Mouse (Mus musculus): ENCODE measurements around the gene Gm28038. TPM values are rescaled to one million over a fixed set of nuclear protein-coding genes. Genes with fewer than 3 reads are reported as not detected.
A peak's percentile ranks its signal among the peaks of the same experiment; 100 is the strongest.

The Gm28038 gene
- polyA plus RNA-seq, 1 experiment from 2014 or later, result not detected

DNA sequence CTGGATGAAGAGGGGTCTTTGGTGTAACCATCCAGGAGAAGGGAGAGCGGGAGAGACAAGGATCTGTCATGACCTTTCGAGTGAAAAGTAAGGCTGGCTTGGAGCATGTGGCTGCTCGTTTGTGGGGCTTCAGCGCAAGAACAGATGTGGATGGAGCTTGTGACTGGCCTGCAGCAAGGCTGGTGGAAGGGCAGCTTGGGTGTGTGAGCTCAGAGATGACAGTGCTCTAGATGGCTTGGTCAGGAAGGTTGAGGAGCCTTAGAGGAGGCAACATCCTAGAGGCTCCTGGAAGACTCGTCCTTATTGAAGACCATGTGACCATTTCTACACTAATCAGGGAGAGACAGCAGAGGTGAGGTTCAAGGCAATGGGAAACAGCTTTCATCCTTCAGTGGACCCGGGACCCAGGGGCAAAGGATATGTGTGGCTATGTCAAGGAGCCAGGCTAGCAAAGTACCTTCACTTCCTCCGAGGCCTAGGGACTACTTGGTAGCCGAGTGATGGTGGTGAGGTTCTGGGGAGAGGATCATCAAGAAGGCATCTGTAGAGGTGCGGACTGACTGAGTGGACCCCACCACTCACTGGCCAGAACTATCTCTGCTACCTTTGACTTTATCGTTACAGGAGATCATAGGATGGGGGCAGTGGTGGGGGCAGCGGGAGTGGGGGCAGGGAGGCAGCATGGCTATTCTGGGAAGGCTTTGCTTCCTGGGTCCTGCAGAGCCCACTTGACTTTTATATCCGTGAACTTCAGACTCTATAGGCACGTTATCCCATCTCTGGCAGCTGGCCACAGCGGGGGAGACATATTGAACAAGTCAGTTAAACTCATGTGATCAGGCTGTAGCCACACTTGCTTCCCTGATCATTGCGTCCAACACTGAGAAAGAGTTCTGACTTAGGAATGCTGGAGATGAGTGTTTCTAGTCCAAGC is 21.4 kb upstream of the Gm28038 start:
- Histone ChIP-seq H3K4me2 (no peak overlapping the region), H3K9ac (no peak overlapping the region), H3K4me3 (no peak overlapping the region), H3K27me3 (no peaks in the 10 kb centered on the region), H3K9me3 (no peaks in the 10 kb centered on the region), H3K36me3 (peaks cover 96% of the 10 kb centered on the region), H3K27ac (no peak overlapping the region), H3K4me1 (replicated peaks) (peaks cover 47% of the 10 kb centered on the region)
- ATAC-seq (ENCODE audit: low FRiP score), result no peak
- WGBS, result 91% methylated on average over 15 of the region's 15 CpGs

DNA sequence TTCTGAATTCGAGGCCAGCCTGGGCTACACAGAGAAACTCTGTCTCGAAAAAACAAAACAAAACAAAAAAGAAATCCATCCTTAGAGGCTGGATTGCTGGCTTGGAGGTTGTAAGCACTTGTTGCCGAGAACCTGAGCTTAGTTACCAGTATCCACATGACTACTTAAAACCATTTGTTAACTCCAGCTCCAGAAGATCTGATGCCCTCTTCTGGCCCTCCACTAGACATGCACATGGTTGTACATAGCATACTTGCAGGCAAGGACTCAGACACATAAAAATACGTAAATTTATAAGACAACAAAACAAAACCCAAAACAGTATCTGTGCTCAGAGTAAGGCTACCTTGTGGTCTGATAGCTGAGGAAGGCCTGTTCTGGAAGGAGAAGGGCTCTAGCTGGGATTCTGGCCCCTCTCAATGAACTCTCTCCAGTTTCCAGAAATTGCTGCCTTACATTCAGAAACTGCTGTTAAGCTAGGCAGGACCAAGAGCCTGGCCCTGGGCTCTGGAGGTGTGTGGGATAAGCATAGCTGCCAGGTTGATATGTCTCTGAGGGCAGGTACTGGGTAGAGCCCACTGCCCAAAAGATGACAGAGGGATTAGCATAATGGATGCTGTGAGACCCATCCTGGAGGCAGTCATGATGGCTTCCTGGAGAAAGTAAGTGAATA is 19.6 kb upstream of the Gm28038 start:
- H3K4me2 ChIP-seq, result no peak overlapping the region
- H3K27ac ChIP-seq, result peak overlapping the region; percentile 55; the same call in 1 of the 2 replicates
- no peak overlapping the region for H3K9ac ChIP-seq
- H3K4me3 ChIP-seq, result no peak overlapping the region
- ATAC-seq (ENCODE audit: low FRiP score), result no peak
- peaks cover 65% of the 10 kb centered on the region for H3K4me1 ChIP-seq (replicated peaks)
- no peaks in the 10 kb centered on the region for H3K27me3 ChIP-seq
- WGBS, result 88% methylated on average over 4 of the region's 4 CpGs
- H3K36me3 ChIP-seq, result peaks cover 90% of the 10 kb centered on the region
- H3K9me3 ChIP-seq, result no peaks in the 10 kb centered on the region

DNA sequence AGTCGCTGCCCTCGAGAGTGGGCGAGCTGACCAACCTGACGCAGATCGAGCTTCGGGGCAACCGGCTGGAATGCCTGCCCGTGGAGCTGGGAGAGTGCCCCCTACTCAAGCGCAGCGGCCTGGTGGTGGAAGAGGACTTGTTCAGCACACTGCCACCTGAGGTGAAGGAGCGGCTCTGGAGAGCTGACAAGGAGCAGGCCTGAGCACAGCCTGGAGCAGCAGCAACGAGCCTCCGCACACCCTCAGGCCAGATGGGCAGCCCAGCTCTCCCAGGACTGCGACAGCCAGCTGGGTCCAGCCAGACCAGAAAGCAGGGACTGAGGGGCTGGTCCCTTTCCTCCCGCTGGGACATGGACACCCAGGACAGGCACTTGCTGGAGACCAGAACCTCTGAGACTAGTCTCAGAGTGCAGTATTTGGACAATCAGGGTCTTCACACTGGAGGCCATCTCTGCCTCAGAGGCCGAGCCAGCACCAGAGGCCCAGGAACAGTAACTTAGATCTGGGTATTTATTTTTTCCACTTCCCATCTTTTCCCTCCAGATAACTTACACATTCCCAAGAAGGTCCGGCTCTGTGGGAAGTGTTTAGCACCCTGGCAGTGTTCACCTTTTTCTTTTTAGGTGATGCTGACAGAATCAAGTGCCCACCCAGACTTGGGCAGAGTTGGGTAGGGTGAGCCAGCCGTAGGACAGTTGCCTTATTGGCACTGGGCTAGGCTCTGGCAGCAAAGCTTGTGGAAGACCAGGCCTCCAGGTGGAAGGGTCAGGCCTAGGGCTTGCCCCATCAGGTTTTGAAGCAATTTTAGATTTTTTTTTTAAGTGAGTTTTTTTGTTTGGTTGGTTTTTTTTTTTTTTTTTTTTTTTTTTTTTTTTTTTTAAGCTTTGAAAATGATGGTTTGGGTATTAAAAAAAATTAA is 18.7 kb upstream of the Gm28038 start:
- no peak for ATAC-seq (ENCODE audit: low FRiP score)
- H3K4me3 ChIP-seq, result no peak overlapping the region
- peaks cover 86% of the 10 kb centered on the region for H3K36me3 ChIP-seq
- H3K9ac ChIP-seq, result peak overlapping the region; percentile 11; the same call in 1 of the 2 replicates
- H3K4me2 ChIP-seq, result no peak overlapping the region
- H3K4me1 ChIP-seq (replicated peaks), result peaks cover 75% of the 10 kb centered on the region
- H3K9me3 ChIP-seq, result no peaks in the 10 kb centered on the region
- H3K27ac ChIP-seq, result peak overlapping the region; percentile 55
- no peaks in the 10 kb centered on the region for H3K27me3 ChIP-seq
- WGBS, result 87% methylated on average over 18 of the region's 18 CpGs

DNA sequence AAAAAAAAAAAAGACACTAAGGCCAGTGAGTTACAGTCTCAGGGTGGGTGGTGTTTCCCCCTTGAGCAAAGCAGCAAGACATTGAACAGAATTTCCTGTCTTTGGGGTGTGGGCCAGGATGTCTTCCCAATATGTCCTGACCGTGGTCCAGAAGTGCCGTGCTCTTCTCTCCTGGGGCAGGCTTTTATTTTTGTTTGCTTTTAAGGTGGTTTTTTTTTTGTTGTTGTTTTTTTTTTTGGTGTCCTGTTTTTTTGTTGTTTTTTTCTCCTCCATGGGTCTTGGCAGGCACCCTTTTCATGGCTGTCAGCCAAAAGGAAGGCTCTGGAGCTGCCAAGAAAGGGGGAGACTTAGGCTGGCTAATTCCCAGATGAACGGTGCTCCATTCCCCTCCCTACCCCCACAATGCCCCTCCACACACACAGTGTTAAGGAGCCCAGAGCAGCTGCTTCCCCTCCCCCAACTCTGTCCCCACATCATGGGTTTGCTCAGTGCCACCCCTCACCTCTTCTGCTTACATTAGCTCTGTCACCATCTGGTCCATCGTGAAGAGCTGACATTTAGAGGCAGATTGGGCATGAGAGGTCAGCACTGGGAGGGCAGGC is 17.9 kb upstream of the Gm28038 start:
- peak; percentile 57; the same call in 1 of the 2 replicates for ATAC-seq (ENCODE audit: low FRiP score)
- Histone ChIP-seq H3K27ac (peak overlapping the region; percentile 60), H3K9ac (no peak overlapping the region), H3K4me3 (no peak overlapping the region), H3K4me2 (no peak overlapping the region), H3K36me3 (peaks cover 79% of the 10 kb centered on the region), H3K9me3 (no peaks in the 10 kb centered on the region), H3K4me1 (replicated peaks) (peaks cover 73% of the 10 kb centered on the region), H3K27me3 (no peaks in the 10 kb centered on the region)
- WGBS, result 49% methylated on average over 4 of the region's 4 CpGs

DNA sequence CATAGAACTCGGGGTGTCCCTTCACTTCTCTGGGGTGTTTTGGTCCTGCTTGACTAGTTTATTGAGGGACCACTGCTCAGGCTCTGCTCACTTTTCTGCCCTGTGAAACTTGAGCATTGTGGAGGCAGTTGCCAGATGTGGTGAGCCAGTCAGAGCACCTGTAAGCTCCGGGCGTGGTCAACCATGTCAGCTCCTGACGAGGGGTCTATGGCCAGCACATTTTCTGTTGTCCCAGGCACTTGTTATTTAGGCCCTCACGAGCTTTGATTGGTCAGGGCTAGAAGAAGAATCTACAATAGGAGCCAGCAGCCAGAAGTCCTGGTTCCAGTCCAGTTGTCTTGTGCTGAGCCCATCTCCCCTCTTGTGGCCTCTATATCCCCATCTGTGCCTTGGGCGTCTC is 17.0 kb upstream of the Gm28038 start:
- Histone ChIP-seq H3K4me1 (replicated peaks) (peaks cover 65% of the 10 kb centered on the region), H3K9ac (no peak overlapping the region), H3K4me2 (no peak overlapping the region), H3K27me3 (no peaks in the 10 kb centered on the region), H3K36me3 (peaks cover 73% of the 10 kb centered on the region), H3K9me3 (no peaks in the 10 kb centered on the region), H3K27ac (peak overlapping the region; percentile 60; the same call in 1 of the 2 replicates), H3K4me3 (no peak overlapping the region)
- 93% methylated on average over 6 of the region's 6 CpGs for WGBS
- no peak for ATAC-seq (ENCODE audit: low FRiP score)

- ATAC-seq (ENCODE audit: low FRiP score), result no peak
- H3K9me3 ChIP-seq, result no peaks in the 10 kb centered on the region
- H3K4me3 ChIP-seq, result no peak overlapping the region
- H3K36me3 ChIP-seq, result peaks cover 62% of the 10 kb centered on the region
- peaks cover 55% of the 10 kb centered on the region for H3K4me1 ChIP-seq (replicated peaks)
- peak overlapping the region; percentile 82 for H3K27ac ChIP-seq
- WGBS, result 75% methylated on average over 7 of the region's 7 CpGs
- no peak overlapping the region for H3K4me2 ChIP-seq
- no peaks in the 10 kb centered on the region for H3K27me3 ChIP-seq
- peak overlapping the region; percentile 8; the same call in 1 of the 2 replicates for H3K9ac ChIP-seq
Measured at GRCm38 (mm10) chr2:30264671-30265519, 15.9 kb upstream of the Gm28038 start.

DNA sequence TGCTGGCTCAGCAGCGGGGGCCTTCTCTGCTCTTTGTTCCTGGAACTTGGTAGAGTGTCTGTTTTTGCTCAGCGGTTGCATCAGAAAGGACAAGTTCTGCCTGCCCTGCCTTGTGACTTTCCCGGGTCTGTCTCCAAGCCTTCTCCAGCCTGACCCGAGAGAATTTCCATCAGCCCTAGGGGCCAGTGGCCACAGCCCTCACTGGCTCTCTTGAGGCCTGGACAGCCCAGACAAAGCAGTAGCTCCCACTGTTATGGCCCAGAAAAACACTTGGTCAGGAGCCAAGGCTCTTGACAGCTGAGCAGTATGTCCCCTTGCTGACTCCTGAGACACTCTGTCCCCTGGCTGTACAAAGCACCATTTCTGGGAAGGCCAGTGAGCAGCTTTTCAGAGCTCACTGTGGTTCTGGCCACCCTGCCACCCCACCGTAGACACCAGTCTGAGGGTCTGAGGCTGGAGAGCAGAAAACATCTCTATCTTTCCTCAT is 15.0 kb upstream of the Gm28038 start, which contains the start of gene Phyhd1:
TSS of gene Phyhd1 (plus strand) at position 437 of the 487 bp plus-strand sequence.
- no peaks in the 10 kb centered on the region for H3K9me3 ChIP-seq
- 37% methylated on average over 5 of the region's 5 CpGs for whole genome bisulfite sequencing
- no peak within 1 kb of the TSS for H3K4me2 ChIP-seq
- H3K27ac ChIP-seq, result peak within 1 kb of the TSS; percentile 82
- peaks cover 53% of the 10 kb centered on the region for H3K36me3 ChIP-seq
- H3K9ac ChIP-seq, result peak within 1 kb of the TSS; percentile 8; the same call in 1 of the 2 replicates
- H3K4me3 ChIP-seq, result no peak within 1 kb of the TSS
- H3K4me1 ChIP-seq (replicated peaks), result peaks cover 57% of the 10 kb centered on the region
- no peaks in the 10 kb centered on the region for H3K27me3 ChIP-seq
- ATAC-seq (ENCODE audit: low FRiP score), result no peak

DNA sequence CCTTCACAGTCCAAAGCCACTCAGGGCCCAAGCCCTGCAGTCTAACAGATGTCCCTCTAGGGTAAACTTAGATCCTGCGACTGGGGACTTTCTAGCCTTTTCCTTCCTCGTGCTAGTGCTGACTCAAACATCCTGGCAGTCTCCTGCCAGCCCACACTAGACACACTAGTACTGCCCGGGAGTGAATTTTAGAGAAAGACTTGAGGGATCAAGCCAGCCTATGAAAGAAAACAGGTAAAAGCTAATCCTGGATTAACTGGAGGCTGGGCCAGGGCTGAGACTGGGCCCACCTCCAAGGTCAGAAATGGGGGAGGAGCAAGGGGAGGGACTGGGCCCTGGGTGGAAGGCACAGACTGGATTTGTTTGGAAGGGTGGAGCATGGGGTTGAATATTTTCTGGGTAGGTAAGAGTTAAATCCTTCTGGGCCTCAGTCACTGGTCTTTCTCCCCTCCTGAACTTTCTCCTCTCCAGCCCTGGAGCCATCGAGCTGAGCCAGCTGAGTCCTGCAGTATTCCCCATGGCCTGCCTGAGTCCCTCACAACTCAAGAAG is 14.4 kb upstream of the Gm28038 start:
- ATAC-seq (ENCODE audit: low FRiP score), result no peak
- H3K27ac ChIP-seq, result peak overlapping the region; percentile 82
- H3K9ac ChIP-seq, result no peak overlapping the region
- WGBS, result 33% methylated on average over 4 of the region's 4 CpGs
- no peaks in the 10 kb centered on the region for H3K27me3 ChIP-seq
- H3K4me2 ChIP-seq, result no peak overlapping the region
- H3K36me3 ChIP-seq, result peaks cover 48% of the 10 kb centered on the region
- H3K4me1 ChIP-seq (replicated peaks), result peaks cover 55% of the 10 kb centered on the region
- H3K9me3 ChIP-seq, result no peaks in the 10 kb centered on the region
- no peak overlapping the region for H3K4me3 ChIP-seq

- Histone ChIP-seq H3K27me3 (no peaks in the 10 kb centered on the region), H3K4me1 (replicated peaks) (peaks cover 45% of the 10 kb centered on the region), H3K9me3 (no peaks in the 10 kb centered on the region), H3K4me2 (no peak overlapping the region), H3K27ac (no peak overlapping the region), H3K4me3 (no peak overlapping the region), H3K36me3 (peaks cover 38% of the 10 kb centered on the region), H3K9ac (no peak overlapping the region)
- 95% methylated on average over 2 of the region's 2 CpGs for WGBS
- no peak for ATAC-seq (ENCODE audit: low FRiP score)
Measured at GRCm38 (mm10) chr2:30267466-30267865, 13.4 kb upstream of the Gm28038 start.

DNA sequence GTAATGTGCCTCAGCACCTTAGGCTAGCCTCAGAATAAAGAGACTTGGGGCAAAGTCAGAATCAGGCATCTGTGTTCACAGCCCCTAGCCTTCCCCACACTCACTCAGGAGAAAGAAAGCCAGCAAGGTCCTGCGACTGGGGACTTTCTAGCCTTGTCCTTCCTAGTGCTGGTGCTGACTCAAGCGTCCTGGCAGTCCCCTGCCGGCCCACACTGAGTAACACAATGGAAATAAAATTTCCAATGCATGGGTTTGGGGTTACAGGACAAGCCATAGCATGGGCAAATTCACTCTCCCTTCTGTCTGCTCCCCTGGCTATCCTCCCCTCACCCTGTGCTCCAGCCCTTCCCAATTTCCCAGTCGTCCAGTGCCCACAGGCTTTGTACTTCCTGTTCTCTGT is 12.5 kb upstream of the Gm28038 start:
- Histone ChIP-seq H3K9ac (no peak overlapping the region; the same call in 1 of the 2 replicates), H3K4me1 (replicated peaks) (peaks cover 40% of the 10 kb centered on the region), H3K4me3 (no peak overlapping the region), H3K9me3 (no peaks in the 10 kb centered on the region), H3K4me2 (no peak overlapping the region), H3K36me3 (peaks cover 31% of the 10 kb centered on the region), H3K27me3 (no peaks in the 10 kb centered on the region), H3K27ac (no peak overlapping the region)
- ATAC-seq (ENCODE audit: low FRiP score), result no peak
- WGBS, result 69% methylated on average over 4 of the region's 4 CpGs
